Mouse (Mus musculus) bone marrow macrophage, adult 2 months (primary cell): Measurements from ENCODE around the gene Wdr70.

ENCODE experiments used
- CTCF ChIP-seq: IDR thresholded peaks from 2 replicates; pipeline ENCODE4 v1.5.1; 2012; ENCODE audit warnings: low read depth, mild to moderate bottlenecking, low read length, moderate library complexity
- POLR2A ChIP-seq: IDR thresholded peaks from 2 replicates; pipeline ENCODE4 v1.6.1; 2012; ENCODE audit warnings: mild to moderate bottlenecking, low read depth, low read length, borderline replicate concordance

- TF ChIP-seq CTCF: peak; percentile 41; the same call in 1 of the 2 replicates
- TF ChIP-seq POLR2A: no peak
Measured at GRCm38 (mm10) chr15:8098774-8099749, at the start of gene Wdr70.
